Mouse (Mus musculus): ENCODE data around the gene Sertad4. TPM values are rescaled to one million over a fixed set of nuclear protein-coding genes. Genes with fewer than 3 reads are reported as not detected.
A peak's percentile ranks its signal among the peaks of the same experiment; 100 is the strongest.

Sertad4 gene
- total RNA-seq, 2 experiments from 2014 or later = 23.5 to 23.6 TPM

DNA sequence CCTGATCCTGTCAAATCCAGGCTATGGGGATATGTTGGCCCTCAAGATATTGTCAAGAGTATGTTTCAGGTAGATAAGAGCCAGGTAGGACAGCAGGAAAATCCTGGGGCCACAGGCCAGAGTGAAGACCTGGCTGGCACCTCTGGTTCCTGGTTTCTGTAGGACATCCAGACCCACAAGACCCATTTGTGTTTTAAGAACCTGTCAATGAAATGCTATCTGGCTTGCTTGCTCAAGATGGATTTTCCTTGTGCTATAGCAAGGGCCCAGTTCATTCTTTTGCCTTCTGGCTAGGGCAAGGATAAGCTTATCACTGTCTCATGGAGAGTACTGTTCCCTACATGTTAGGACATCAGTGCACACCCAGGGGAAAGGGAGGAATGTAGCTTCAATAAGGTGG lies 3.5 kb downstream of the Sertad4 start:
- DNase-seq (ENCODE audit: low spot score in 2 of 2) = no peak

DNA sequence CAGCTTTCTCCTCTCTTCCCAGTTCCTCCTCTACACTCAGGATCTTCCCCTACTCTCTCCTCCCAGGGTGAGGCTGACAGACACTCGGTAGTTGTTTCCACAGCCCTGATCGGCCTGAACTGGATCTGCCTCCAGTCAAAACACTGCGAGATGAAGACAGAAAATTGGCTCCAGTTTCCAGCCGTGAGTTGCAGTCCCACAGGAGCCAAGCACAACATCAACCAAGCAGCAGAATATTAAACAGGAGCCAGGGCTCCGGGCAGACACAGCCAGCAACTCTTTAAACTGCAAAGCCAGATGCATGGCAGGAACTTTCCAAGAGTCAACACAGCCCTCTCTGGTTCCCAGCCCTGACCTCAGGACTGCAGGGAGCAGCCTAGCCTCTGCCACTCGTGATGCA lies 3.9 kb downstream of the Sertad4 start:
- peak in 1 of 2 experiments; percentile 43 for DNase-seq (ENCODE audit: low spot score in 2 of 2)

DNA sequence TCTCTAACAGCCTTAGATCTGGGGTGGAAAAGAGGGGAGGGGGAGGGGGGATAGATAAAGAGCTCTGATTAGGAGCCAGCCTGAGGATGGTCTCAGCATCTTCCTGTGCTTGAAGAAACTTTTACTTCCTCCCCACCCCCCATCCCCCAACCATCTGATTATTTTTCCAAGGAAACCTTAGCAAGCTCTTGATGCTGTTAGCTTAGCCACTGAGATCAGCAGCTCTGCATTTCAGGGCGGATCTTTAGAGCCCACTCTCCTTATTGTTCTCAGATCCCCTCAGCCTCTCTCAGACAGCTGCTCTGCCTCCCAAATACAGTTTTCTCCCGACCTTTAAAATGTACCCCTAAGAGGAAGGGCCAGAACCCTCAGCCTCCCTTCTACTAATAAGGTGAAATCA lies 4.4 kb downstream of the Sertad4 start:
- no peak for DNase-seq (ENCODE audit: low spot score in 2 of 2)

DNA sequence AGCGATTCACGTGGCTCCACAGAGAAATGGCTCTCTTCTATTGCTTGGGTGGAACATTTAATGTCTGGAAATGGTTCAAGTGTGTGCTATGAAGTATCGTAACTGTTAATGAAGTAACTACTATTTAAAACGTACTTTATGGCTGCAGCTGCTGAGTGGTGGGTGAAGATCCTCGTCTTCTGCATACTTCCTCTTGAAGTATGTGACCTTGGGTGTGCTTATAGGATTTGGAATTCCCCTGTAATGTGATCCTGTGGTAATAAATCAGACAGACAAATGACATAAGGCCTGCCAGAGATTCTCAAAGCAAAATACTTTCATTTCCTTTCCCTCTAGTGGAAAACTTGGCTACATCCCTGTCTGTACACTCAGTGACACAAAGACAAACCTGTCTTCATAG lies 5.9 kb downstream of the Sertad4 start:
- no peak for DNase-seq (ENCODE audit: low spot score in 2 of 2)

DNA sequence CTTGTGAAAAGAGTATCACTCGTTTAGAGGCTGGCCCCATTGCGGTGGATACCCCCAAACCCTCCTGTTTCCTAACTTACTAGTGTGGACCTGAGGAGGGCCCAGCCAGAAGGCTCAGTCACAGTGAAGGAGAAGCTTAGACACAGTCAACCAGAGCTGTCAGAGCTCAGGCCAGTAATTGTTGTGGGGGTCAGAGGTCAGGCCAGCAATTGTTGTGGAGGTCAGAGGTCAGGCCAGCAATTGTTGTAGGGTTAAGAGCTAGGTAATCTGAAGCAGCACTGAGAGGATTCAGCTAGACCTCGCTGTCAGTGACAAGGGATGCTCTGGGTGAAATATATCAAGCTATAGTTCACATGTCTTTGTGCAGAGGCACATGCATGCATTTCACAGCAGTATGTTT lies 8.3 kb downstream of the Sertad4 start:
- DNase-seq (ENCODE audit: low spot score in 2 of 2) = no peak

DNA sequence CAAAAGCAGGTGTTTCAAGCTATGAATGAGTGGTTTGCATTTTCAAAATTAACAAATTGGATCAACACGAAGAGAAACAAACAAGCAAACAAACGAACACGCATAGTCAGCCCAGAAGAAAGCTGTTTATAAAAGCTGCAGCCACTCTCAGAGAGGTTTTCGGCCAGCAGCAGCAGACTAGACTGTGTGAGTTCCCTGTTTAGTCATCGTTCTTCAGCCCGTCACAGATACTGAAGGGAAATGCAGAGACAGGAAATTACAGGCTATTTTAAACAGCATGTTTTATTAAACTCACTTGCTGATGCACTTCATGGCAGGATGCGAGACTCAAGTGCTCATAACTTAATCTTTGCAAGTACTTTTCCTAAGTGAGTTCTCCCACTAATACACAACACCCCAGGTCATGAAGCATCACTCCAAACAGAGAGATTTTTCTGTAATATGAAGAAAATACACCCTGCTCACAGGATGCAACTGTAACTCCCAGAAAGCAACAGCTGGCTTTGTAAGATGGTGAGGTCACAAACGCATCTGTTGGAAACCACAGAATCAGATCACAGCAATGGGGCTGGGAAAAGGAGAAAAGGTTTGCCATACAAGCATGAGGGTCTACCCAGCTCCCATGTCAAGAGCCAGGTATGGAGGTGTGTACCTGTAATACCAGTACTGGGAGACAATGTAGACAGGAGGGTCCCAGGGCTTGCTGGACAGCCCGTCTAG lies 14.3 kb downstream of the Sertad4 start:
- DNase-seq (ENCODE audit: low spot score in 2 of 2) = no peak

DNA sequence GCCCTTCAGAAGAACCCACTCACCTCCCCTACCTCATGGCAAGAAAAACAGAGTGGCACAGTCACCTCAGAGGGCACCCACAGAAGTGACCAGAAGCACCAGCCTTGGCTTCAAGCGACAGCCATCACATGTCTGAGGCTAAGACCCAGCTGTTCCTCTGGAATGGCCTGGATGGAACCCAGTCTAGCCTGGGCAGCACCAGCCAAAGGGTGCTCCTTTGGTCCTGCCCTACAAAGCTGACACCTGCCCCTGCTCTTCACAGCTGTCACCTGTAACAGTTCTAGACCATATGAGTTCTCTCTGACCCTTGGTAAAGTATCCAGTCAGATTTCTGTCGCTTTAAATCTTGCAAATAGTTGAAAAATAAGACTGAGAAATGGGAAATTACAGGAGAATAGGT lies 14.9 kb downstream of the Sertad4 start:
- DNase-seq (ENCODE audit: low spot score in 2 of 2) = no peak

DNA sequence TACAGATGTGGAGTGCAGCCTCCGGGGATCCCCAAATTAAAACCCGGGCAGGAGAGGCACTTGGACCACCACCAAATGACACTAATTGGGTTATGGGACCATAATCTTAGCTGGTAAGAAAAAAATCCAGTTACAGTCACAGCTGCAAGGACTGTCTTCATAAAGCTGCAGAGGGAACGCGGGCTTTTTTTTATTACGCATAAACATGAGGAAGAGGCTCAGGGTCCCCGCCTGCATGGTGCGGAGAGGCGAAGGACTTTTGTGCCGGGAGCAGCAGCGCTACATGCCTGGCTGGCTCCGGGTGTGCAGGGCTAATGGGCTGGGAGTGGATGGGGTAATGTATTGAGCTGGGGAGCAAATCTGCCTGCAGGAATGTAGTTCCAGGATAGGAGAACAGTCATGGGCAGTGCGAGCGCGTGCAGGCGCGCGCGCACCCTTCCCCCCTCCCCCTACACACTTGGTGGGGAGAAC lies 20.3 kb downstream of the Sertad4 start:
- no peak for DNase-seq (ENCODE audit: low spot score in 2 of 2)

DNA sequence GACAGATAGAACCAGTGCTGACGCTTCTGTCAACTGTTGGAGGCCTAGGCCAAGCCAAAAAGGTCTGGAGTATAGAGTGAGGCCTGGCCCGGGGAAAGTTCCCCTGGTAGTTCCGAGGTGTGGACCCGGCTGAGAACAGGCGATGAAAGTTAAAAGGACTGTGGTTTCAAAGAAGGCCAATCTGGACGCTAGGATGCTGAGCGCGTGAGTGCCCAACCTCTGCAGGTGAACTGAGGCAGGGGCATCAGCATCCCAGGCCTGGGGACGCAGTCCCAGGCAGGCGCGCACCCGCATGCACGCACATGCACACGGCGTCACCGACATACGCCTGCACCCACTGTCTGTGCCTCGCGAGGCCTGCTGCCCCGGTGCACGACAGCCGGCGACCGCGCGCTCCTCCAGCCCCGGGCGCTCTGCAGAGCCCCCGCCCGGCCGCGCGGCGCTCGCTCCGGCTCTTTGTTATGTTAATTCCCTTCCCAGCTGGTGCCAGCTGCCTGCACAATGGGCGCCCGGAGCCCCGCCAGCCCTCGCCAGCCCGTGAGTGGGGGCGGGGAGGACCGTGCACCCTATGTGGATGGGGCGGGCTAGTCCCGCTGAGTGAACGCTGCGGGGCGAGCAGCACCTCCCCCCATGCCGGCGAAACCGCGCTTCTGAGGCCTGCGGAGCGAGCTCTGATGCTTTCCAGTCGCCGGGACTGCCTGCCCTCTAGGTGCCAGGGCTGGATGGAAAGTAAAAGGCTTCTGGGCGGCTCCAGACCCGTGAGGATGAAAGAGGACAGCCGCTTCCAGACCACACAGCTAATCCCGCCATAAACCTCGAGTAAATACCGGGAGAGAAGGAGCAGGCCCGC lies 21.0 kb downstream of the Sertad4 start:
- peak; percentile 79 to 81 for DNase-seq (ENCODE audit: low spot score in 2 of 2)

DNA sequence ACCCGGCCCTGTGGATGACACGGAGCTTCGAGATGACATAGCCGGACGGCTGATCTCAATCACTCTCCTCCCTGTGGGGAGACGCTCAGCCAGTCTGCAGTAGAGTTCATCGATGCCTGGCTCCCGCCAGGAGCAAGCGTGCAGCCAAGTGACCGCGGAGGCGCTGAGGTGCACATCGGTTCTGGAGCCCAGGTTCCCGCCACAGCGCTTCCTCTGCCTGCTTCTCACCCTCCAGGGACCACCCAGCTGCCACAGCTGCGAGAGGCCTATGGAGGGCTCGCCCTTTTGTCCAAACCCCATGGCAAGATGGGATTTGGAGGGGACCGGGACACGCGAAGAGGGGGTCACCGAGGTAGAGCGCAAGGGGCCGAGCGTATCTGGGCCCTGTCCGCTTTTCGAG lies 22.0 kb downstream of the Sertad4 start:
- no peak for DNase-seq (ENCODE audit: low spot score in 2 of 2)

DNA sequence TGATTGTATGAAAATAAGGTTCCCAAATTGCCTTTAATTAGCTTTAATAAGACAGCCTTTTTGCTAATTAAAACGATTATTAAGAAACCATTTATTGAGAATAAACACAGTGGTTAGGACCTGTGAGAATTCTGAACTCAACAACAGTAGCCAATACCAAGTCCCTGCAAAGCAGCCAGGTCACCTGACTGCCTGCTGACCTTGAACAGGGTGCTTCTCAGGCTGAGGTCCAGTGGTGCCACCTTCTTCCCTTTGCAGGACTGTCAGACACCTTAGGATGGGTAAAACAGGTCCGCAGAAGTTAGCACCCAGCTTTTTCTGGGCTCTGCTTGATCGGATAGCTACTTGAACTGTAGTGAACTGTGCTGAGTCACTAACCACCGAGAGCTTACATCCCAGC lies 22.5 kb downstream of the Sertad4 start:
- DNase-seq (ENCODE audit: low spot score in 2 of 2) = no peak

DNA sequence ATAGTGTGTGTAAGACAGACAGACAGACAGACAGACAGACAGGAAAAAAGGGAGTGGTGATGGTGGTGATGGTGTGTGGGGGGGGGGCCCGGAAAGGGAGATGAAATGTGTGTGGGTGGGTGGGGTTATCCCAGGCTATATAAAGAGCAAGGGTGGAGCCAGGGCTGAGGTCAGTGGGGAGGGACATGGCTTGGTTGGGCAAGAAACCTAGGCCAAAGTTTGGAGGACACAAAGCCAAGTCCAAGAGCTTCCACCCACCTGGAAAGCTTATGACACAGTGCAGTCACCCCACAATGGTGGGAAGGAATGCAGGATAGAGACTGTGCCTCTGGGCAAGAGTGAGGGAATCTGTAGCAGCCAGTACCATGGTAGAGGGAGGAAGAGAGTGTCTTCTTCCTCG lies 23.2 kb downstream of the Sertad4 start:
- no peak for DNase-seq (ENCODE audit: low spot score in 2 of 2)

DNA sequence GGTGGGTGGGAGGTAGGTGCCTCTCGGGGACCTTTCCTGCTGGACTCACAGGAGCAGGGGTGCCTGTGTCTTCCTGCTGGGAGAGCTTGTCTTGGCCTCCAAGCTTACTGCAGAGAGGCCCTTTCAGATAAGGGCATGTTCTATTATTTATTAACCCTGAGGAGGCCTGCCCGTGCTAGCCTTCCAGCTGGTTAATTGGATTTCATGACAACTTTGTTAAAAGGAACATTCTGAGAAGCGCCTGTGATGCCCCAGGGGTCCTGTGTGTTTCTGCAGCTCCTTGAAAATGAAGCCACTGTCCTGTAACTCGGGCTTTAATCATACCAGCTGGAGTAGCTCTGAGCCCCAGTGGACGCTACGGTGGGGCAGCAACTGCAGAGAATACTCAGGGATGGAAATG lies 25.1 kb downstream of the Sertad4 start:
- no peak for DNase-seq (ENCODE audit: low spot score in 2 of 2)

DNA sequence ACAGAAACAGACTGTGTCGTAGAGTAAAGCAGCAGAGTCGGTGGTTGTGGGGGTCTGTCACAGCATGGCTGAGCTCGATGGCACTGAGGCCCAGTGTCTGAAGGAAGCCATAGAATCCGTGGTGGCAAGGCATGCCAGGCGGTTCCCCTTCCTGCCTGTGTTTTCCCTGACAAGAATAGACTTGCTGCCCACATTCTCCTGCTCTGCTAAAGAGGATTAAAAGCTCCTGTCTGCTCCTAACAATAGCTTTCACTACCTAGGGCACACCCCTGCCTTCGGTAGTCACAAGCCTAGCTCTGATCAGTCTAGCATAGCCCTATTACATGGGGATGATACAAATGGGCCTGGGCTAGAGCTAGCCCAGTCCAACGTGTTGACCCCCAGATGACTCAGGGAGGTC lies 26.6 kb downstream of the Sertad4 start:
- no peak for DNase-seq (ENCODE audit: low spot score in 2 of 2)

DNA sequence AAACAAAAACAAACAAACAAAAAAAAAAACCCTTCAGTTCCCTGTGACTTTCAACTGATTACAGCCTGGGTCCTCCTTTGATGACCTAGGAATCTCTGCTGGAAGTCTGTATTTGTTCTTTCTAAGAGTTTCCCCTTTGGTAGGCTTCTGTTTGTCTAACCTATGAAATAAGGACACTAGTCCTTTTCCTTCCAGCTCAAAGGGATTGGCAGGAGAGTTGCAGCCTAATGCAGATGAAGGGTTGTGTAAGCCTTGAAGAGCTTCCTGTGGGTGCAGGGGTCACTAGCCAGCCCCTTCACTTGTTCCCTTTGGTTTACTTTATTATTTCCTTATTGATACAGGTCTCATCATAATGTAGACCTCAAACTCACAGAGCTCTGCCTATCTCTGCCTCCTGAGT lies 27.6 kb downstream of the Sertad4 start:
- no peak for DNase-seq (ENCODE audit: low spot score in 2 of 2)

DNA sequence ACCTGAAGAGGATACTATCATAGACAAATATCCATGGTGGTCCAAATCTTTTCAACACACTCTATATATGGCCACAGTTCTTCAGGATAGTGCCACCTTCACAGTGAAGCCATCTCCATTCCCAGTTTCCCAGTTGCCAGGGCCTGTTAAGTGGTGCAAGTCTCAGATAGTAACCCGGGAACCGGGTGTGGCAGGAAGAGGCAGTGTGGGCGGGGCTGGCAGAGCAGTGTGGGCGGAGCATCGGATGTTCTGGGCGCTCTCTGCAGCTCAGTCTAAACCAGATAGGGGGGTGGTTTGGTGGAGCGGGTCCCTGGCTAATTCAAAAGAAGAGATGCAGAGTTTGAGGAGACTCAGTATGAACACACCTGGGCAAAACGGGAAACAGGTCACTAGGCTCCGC lies 29.8 kb downstream of the Sertad4 start:
- no peak for DNase-seq (ENCODE audit: low spot score in 2 of 2)

DNA sequence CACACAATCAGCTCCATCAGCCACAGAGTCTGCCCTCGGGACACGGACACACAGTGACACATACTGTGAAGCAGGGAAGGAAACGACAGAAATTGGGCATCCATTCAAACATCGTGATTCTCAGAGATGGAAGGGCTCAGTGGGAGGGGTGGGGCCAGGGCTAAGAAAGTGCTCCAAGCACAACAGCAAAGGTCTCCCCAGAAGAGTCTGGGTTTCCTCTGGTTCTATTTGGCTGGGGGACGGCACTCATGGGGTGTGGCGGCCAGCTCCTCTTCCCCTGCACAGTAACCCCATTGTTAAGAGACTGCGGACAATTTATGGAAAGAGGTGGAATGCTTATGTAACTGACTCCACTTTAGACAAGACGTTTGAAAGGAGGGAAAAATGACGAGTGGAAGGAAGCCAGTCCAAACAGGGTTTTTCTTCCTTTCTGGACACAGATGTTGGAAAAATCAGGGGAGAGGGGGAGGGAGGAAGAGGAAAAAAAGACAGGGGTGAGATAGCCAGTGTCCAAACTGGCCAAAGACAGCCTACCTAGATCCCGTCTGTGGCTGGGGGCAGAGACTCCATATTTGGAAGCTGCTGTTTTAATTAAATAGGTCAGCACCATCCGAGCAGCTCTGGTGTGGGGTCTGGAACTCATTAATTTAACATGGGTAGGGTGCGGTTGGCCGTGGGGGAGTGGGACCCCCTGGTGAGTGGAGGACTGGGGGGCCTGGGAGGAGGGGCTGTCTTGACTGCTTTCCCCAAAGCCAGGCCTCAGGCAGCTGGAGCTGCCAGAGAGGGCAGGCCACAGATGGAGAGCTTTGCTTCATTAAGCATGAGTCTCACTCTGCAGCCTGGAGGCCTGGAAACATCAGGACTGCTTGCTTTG lies 32.7 kb downstream of the Sertad4 start:
- DNase-seq (ENCODE audit: low spot score in 2 of 2) = no peak

DNA sequence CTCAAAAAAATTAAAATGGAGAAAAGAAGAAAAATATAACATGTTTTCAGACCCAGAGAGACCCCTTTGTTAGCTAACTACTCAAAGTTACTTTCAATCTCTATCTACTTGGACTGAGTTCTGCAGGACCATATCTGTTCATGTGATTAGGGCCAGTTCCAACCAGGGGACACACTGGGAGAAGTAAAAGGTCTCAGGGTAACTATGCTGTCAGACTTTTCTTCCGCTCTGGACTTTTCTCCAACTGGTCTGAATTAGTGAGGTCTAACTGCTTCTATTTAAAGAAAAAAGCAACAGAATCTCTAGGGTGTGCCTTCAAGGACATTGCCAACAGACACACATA lies 33.3 kb downstream of the Sertad4 start:
- DNase-seq (ENCODE audit: low spot score in 2 of 2) = no peak

DNA sequence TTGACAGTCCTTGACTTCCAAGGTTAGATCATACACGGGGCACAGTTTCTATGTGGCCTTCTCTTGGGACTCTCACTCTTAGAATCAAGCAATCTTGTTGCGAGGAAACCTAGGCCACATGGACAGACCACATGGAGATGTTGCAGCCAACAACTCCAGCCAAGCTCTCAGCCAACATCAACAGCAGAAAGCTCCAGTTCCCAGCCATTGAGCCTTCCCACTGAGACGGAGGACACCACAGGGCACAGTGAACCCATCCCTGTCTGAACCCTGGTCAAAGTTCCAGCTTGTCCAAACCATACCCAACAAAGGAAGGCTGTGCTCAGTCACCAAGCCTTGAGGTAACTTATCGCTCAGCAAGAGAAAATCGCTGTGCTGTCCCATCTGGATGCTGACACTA lies 37.2 kb downstream of the Sertad4 start:
- no peak for DNase-seq (ENCODE audit: low spot score in 2 of 2)

DNA sequence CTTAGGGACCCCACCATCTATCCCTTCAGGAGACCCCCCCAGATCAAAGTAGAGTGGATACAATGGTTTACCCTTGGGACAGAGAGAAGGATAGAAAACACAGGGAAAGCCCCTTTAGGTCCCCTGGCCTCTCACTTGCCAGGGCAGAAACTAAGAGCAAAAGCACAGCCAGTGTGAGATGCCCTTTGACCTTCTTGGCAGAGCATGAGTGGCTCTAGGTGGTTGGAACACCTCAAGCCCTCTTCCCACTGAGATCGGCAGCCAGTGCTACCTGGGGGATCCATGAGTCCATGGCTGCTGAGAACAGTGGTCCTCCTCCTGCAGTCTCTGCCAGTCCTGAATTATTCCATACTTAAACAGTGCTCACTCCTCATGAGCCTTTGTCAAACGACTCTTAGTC lies 39.8 kb downstream of the Sertad4 start:
- DNase-seq (ENCODE audit: low spot score in 2 of 2) = no peak

DNA sequence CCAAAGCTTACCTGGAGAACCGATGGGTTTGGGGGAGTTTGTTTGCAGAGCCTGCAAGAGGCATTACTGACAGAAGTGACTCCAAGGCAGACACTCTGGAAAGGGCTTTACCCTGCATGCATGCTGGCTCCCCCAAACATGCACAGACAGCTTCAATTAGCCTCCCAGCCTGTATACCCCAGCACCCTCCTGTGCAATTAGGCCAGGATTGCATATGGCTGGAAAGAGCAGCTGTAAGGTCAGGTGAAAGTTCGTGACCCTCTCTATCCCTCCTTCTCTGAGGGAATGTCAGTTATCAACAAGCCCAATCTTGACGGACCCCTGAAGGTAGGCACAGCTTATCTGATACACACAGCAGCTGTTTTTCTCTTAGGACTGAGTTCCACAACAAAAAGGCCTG lies 40.9 kb downstream of the Sertad4 start:
- DNase-seq (ENCODE audit: low spot score in 2 of 2) = no peak

DNA sequence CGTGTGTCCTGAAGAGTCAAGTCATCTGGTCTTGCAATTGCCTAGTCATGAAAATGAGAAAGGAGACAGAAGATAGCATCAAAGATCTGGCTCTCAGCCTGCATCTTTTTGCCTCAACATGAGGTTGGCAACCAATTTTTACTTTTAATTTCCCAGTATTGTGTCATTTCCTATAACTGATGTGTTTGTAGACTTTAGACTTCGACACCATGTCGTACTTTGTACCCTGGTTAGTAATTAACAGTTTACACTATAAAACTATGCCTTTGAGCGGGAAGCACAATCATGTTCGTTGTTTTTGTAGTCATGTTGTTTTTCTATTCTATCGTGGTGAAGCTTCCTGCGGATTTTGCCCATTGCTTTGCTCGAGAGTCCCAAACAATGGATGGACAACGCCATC lies 42.8 kb downstream of the Sertad4 start:
- no peak for DNase-seq (ENCODE audit: low spot score in 2 of 2)
